Comparison of ENCODE assay signal across 25 mouse cellular contexts in genomic region chrX:113074823-113075222, GRCm38 (mm10).
"Had no signal": no experiment of that assay in that cellular context is flagged by ENCODE, and none has a peak within 500 bp of the region (broad histone marks: within the 10 kb centered on the region; RNA-seq: fewer than 3 reads in every experiment).

No protein-coding gene starts in this region.

- DNase-seq: gastrocnemius, postnatal 14 days; gastrocnemius, postnatal 36 days; heart, adult 11 months; heart, adult 2 months; heart, postnatal 14 days; heart, postnatal 36 days; kidney, adult 18-20 months; kidney, adult 8-10 months; kidney, postnatal 10 days; kidney, postnatal 25 days; kidney, postnatal 4 days; liver; liver, embryonic 13.5 days had no signal

- H3K9ac ChIP-seq: heart, embryonic 13.5 days; heart, embryonic 15.5 days; hindbrain, embryonic 13.5 days; hindbrain, embryonic 15.5 days; intestine, embryonic 15.5 days; limb, embryonic 12.5 days; liver, embryonic 13.5 days had no signal

- H3K4me2 ChIP-seq: heart, embryonic 11.5 days; heart, embryonic 13.5 days; heart, embryonic 15.5 days; hindbrain, embryonic 13.5 days; hindbrain, embryonic 15.5 days; intestine, embryonic 15.5 days; limb, embryonic 12.5 days; liver, embryonic 11.5 days; liver, embryonic 13.5 days had no signal

- H3K9me3 ChIP-seq: heart, embryonic 13.5 days; heart, embryonic 15.5 days; hindbrain, embryonic 13.5 days; hindbrain, embryonic 15.5 days; intestine, embryonic 15.5 days; limb, embryonic 10.5 days; limb, embryonic 12.5 days; liver, embryonic 13.5 days had no signal

- H3K27me3 ChIP-seq: heart, embryonic 13.5 days; heart, embryonic 15.5 days; hindbrain, embryonic 13.5 days; hindbrain, embryonic 15.5 days; intestine, embryonic 15.5 days; limb, embryonic 12.5 days; liver, embryonic 13.5 days had no signal

- H3K27ac ChIP-seq: heart, adult 2 months; heart, embryonic 13.5 days; heart, embryonic 15.5 days; hindbrain, embryonic 13.5 days; hindbrain, embryonic 15.5 days; intestine, embryonic 15.5 days; layer of hippocampus, adult 2 months; left cerebral cortex, adult 2 months; limb, embryonic 10.5 days; limb, embryonic 12.5 days; liver, embryonic 13.5 days had no signal

- H3K36me3 ChIP-seq: heart, embryonic 15.5 days; hindbrain, embryonic 15.5 days; intestine, embryonic 15.5 days; limb, embryonic 12.5 days; liver, embryonic 13.5 days had no signal

- H3K4me1 ChIP-seq: heart, embryonic 13.5 days; heart, embryonic 15.5 days; hindbrain, embryonic 13.5 days; hindbrain, embryonic 15.5 days; intestine, embryonic 15.5 days; limb, embryonic 10.5 days; limb, embryonic 12.5 days; liver, embryonic 13.5 days had no signal

- ATAC-seq: intestine, embryonic 15.5 days; intestine, postnatal 0 days had no signal

- H3K4me3 ChIP-seq: heart, adult 2 months; heart, embryonic 13.5 days; heart, embryonic 15.5 days; hindbrain, embryonic 13.5 days; hindbrain, embryonic 15.5 days; intestine, embryonic 15.5 days; layer of hippocampus, adult 2 months; left cerebral cortex, adult 2 months; limb, embryonic 10.5 days; limb, embryonic 12.5 days; liver, embryonic 13.5 days had no signal
